Mouse (Mus musculus) bone marrow, adult 2 months (tissue): ENCODE measurements at regions not wholly inside any gene's neighbourhood (a gene's known extent, or its start where the extent isn't known, plus 50 kb on each side); places are given as distances from the start of the nearest gene placed in this dataset.

ENCODE experiments used
- H3K27ac ChIP-seq: fragments of 200-500 bp; 2 replicates; pipeline ENCODE4 v1.5.1; 2012; ENCODE audit warnings: low read depth, mild to moderate bottlenecking, control low read depth, inconsistent platforms, low read length; ENCODE audit not compliant: control insufficient read depth, poor library complexity, insufficient read depth
- H3K4me1 ChIP-seq: fragments of 200-500 bp; 2 replicates; pipeline ENCODE4 v1.6.1; 2011; ENCODE audit warnings: low read length; ENCODE audit not compliant: control insufficient read depth, insufficient read depth
- H3K4me3 ChIP-seq: fragments of 200-500 bp; replicated peaks from 2 replicates; pipeline ENCODE3; 2011; ENCODE audit warnings: mild to moderate bottlenecking, low read depth, low read length, control low read depth; ENCODE audit not compliant: control insufficient read depth
- CTCF ChIP-seq: fragments of 200-500 bp; IDR thresholded peaks from 2 replicates; pipeline ENCODE4 v1.5.1; 2011; ENCODE audit warnings: low read length, control low read depth; ENCODE audit not compliant: control insufficient read depth, insufficient read depth
- POLR2A ChIP-seq: fragments of 200-500 bp; IDR thresholded peaks from 2 replicates; pipeline ENCODE4 v1.6.1; 2011; ENCODE audit warnings: low read depth, mild to moderate bottlenecking, control low read depth, low read length, borderline replicate concordance; ENCODE audit not compliant: control insufficient read depth
- WGBS: fragments of 180-500 bp; shearing (Covaris S2); methylation state at CpG from one replicate; pipeline ENCODE4 v1.1.7; 2018; 5-methylcytosine and 5-hydroxymethylcytosine counted together

DNA sequence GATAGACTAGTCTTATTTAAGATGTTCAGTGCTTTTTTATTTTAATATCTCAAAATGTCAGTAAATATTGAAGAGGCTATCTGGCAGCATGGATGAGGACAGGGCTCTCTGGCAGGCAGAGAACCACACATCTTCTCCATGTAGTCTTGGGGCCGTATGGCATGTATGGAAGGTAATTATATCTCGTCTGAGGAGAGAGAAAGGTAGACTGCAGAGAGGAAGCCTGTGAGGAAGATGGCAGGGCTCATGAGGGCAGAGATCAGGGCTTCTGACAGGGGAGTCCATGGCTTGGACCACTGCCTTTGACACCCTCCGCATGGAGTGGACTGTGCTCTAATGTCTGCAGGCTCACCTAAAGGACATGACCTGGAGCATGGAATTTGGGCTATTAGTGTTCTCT lies 146.0 kb upstream of the Runx1 start:
- TF ChIP-seq CTCF (no peak), POLR2A (no peak)
- Histone ChIP-seq H3K4me1 (no peaks in the 10 kb centered on the region), H3K4me3 (no peak overlapping the region), H3K27ac (no peak overlapping the region)
- WGBS, result 77% methylated on average over 3 of the region's 3 CpGs

DNA sequence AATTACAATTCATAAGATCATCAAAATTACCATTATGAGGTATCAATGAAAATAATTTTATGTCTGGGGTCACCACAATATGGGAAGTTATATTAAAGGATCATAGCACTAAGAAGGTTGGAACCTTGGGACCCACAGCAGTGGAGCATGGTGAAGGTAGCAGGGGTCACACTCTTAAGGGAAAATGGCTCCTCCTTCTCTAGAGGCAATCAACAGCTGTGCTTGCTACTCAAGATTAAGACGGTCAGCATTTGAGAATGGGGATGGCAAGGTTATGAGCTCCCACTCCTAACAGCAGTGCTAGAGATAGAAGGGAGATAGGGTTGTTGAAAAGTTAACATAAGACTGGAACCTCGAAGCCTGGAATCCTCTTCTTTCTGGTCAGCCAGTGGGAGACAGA lies 144.6 kb upstream of the Runx1 start:
- 79% methylated on average over 2 of the region's 2 CpGs for WGBS
- H3K4me1 ChIP-seq, result no peaks in the 10 kb centered on the region

DNA sequence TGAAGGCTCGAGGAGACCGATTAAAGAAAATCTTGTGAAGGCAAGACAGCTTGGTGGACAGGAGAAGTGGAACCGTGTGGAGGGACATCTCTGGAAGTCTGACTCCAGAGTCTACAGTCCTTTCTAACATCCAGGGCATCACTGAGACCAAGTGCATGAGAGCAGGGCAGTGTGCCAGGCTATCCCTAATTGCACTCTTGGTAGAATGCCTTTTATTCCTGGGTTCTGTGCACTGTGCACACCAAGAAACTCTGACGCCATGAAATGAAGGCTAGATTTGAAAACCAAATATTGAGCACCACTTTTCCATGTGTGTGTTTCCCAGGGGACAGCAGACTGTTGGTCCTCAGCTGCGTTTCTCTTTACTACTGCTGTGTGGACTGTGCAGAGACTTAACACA lies 143.1 kb upstream of the Runx1 start:
- WGBS, result 80% methylated on average over 5 of the region's 5 CpGs

More for the DNA sequence above, 144.6 kb upstream of the Runx1 start:
- no peak overlapping the region for H3K4me3 ChIP-seq
- TF ChIP-seq CTCF, result no peak
- no peak for TF ChIP-seq POLR2A
- H3K27ac ChIP-seq, result no peak overlapping the region

DNA sequence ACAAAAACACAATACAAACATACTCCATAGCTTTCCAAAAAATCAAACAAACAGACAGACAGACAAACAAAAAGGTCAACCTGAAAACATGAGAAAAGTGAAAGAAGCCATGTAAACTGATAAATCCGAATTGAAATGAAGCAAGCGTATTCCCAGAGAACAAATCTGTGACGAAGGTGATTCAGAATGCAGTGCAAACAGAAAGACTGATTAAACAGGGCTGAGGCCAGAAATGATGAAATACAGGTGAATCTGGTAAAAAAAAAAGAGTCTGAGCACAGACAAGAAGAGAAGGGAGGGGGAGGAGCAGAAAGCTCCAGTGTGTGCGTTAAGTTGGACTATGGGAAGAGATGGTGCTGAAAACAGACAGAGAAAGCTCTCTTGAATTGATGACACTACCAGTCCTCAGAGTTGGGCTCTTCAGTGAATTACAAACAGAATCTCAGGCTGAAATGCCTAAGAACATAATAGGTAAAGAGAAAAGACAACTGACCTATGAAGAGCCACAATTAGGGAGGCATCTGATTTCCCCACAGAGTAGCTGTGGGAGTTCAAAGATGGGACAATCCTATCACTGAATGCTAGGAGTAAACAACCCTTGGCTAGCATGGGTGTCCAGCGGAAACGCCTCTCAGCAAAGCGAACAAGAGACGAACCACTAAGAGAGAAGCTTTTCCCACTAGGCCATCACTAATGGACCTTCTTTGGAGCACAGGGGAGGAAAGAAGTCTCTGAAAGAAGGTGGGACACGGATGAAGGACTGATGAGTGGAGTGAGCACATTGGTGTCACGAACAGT lies 140.3 kb upstream of the Runx1 start:
- Histone ChIP-seq H3K4me3 (no peak overlapping the region), H3K4me1 (no peaks in the 10 kb centered on the region; the same call in 1 of the 2 replicates), H3K27ac (no peak overlapping the region)
- TF ChIP-seq CTCF, result no peak
- TF ChIP-seq POLR2A, result no peak
- 87% methylated on average over 10 of the region's 10 CpGs for WGBS

More for the DNA sequence above, 143.1 kb upstream of the Runx1 start:
- Histone ChIP-seq H3K4me3 (no peak overlapping the region), H3K27ac (no peak overlapping the region), H3K4me1 (no peaks in the 10 kb centered on the region)
- TF ChIP-seq CTCF (no peak), POLR2A (no peak)

DNA sequence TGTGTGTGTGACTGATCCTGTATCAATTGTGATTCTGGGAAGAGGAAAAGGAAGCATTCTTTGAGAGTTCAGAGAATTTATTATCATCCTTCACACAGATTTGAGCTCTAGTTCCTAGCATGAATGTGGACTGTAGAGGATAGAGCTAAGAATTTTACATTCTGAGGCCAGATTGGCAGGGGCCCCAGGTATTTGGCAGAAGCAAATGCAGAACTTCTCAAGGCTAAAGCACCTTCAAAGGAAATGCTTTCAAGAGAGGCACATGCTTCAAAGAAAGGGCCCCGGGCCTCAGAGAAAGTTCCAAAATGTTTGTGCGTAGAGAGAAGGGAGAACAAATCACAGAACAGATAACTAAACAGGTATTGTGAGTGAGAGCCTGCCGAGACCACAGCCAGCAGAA lies 139.7 kb upstream of the Runx1 start:
- H3K4me3 ChIP-seq, result no peak overlapping the region
- WGBS, result 57% methylated on average over 3 of the region's 3 CpGs
- TF ChIP-seq CTCF (no peak), POLR2A (no peak)
- no peak overlapping the region for H3K27ac ChIP-seq
- H3K4me1 ChIP-seq, result no peaks in the 10 kb centered on the region; the same call in 1 of the 2 replicates

DNA sequence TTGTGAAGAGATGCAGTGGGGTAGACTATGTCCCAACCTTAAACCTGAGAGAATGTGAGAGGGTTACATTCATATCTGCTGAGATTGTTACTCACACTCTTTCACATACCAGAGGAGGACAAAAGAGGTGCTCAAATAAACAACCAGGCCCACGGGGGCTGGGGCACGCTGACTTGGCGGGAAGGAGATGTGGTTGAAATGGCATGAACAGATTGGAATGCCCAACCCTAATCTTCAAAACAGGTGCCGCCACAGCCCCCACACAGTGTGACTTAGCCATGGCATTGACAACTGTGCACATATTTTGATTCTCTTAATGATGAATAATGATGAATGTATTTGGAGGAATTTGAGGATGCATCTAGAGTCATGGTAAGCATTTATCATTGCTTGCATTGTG lies 137.6 kb upstream of the Runx1 start:
- no peak overlapping the region for H3K4me3 ChIP-seq
- TF ChIP-seq POLR2A (no peak), CTCF (no peak)
- no peaks in the 10 kb centered on the region; the same call in 1 of the 2 replicates for H3K4me1 ChIP-seq
- no peak overlapping the region for H3K27ac ChIP-seq
- WGBS, result 87% methylated on average over 4 of the region's 4 CpGs

DNA sequence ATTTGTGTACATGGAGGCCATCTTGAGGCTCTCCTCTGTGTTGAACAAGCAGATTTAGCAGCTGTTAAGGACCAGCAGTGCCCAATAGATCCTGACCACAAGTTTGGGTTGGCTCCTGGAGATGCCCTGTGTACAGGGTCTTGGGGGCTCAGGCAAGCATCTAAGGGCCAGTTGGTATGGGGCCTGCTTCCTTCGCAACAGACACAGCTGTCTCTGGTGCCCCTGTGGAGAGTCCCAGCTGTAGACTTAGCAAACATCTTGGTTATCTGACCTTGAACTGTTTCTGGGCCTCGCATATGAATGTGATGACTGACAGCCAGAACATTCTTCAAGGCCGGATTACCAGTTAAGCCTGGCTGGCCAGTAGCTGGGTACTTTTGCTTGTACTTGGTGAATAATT lies 135.4 kb upstream of the Runx1 start:
- no peak overlapping the region for H3K4me3 ChIP-seq
- H3K27ac ChIP-seq, result no peak overlapping the region
- WGBS, result 76% methylated on average over 3 of the region's 3 CpGs
- H3K4me1 ChIP-seq, result no peaks in the 10 kb centered on the region; the same call in 1 of the 2 replicates
- no peak for TF ChIP-seq CTCF
- no peak for TF ChIP-seq POLR2A

DNA sequence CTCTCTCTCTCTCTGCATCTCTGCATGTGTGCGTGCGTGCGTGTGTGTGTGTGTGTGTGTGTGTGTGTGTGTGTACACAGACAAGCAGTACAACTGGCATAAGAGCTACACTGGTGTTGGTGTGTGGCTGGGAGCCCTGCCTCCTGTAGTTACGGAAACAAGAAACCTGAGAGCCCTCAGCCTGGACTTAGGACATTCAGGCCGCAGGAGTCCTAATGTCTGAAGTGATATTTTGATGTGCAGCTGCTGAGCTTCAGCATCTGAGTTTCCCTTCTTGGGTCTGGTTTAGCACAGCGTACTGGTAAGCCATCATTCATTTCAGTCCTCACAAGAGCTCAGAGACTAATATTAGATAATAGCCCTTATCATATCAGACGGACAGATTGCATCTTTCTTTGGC lies 134.8 kb upstream of the Runx1 start:
- H3K27ac ChIP-seq, result no peak overlapping the region
- 91% methylated on average over 7 of the region's 7 CpGs for WGBS
- H3K4me1 ChIP-seq, result no peaks in the 10 kb centered on the region; the same call in 1 of the 2 replicates
- TF ChIP-seq POLR2A, result no peak
- no peak for TF ChIP-seq CTCF
- no peak overlapping the region for H3K4me3 ChIP-seq

DNA sequence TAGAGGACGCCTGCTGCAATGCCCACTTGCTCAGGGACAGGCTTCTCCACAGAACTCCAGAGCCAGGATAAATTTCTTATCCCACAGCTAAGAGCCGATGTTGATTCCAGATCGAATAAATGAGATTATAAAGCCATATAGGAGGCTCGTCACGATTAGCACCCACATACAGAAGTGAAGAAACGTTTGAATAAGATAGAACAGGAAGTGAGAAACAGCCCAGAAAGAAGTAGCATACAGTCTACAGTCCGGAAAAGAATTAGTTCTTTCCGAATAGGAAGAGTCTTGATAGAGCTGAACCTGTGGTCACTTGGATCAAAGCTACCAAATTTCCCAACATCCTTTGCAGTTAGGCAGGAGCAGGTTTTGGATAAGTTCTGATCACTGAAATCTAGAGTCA lies 133.0 kb upstream of the Runx1 start:
- Histone ChIP-seq H3K4me3 (no peak overlapping the region), H3K27ac (no peak overlapping the region), H3K4me1 (no peaks in the 10 kb centered on the region; the same call in 1 of the 2 replicates)
- 67% methylated on average over 8 of the region's 8 CpGs for WGBS
- no peak for TF ChIP-seq CTCF
- no peak for TF ChIP-seq POLR2A
